Mouse (Mus musculus) limb, embryonic 11.5 days (tissue): ENCODE results near the gene Nrip2. TPM values are rescaled to one million over a fixed set of nuclear protein-coding genes. Genes with fewer than 3 reads are reported as not detected.
"Not testable (repeated sequence)": the region's sequence is repeated elsewhere in the genome, so short reads cannot be mapped to it uniquely, and the experiment has no call there.

ENCODE experiments used
- ATAC-seq: fragments of 200-750 bp; cut with Nextera tagmentation; 2 replicates; pipeline ENCODE4 v1.8.0; 2017; ENCODE audit warnings: low read depth; ENCODE audit not compliant: insufficient number of reproducible peaks, low FRiP score, low TSS enrichment
- DNase-seq: peaks from one replicate; pipeline ENCODE4 v3.0.0-alpha.2; 2015; ENCODE audit warnings: low spot score
- H3K27ac ChIP-seq: fragments of 300-500 bp; sonication (generic); replicated peaks from 2 replicates; pipeline ENCODE4 v1.5.1; 2014; ENCODE audit warnings: low read depth, mild to moderate bottlenecking, low read length
- H3K27me3 ChIP-seq: fragments of 300-500 bp; sonication (generic); 2 replicates; pipeline ENCODE4 v1.6.1; 2014; ENCODE audit warnings: mild to moderate bottlenecking, low read length, mixed read lengths; ENCODE audit not compliant: control insufficient read depth, insufficient read depth
- H3K36me3 ChIP-seq: fragments of 300-500 bp; sonication (generic); 2 replicates; pipeline ENCODE4 v1.6.1; 2014; ENCODE audit warnings: mild to moderate bottlenecking, low read length, moderate library complexity, mixed read lengths; ENCODE audit not compliant: control insufficient read depth, insufficient read depth
- H3K4me1 ChIP-seq: fragments of 300-500 bp; sonication (generic); 2 replicates; pipeline ENCODE4 v1.6.1; 2014; ENCODE audit warnings: low read length, mixed read lengths; ENCODE audit not compliant: control insufficient read depth, insufficient read depth
- H3K4me2 ChIP-seq: fragments of 300-500 bp; sonication (generic); 2 replicates; pipeline ENCODE4 v1.6.1; 2014; ENCODE audit warnings: low read depth, mild to moderate bottlenecking, moderate library complexity; ENCODE audit not compliant: severe bottlenecking
- H3K4me3 ChIP-seq: fragments of 300-500 bp; sonication (generic); 2 replicates; pipeline ENCODE4 v1.5.1; 2014; ENCODE audit warnings: low read depth, low read length
- H3K9ac ChIP-seq: fragments of 300-500 bp; sonication (generic); 2 replicates; pipeline ENCODE4 v1.6.1; 2014; ENCODE audit warnings: mild to moderate bottlenecking, low read length
- H3K9me3 ChIP-seq: fragments of 300-500 bp; sonication (generic); 2 replicates; pipeline ENCODE4 v1.6.1; 2016; ENCODE audit warnings: low read length; ENCODE audit not compliant: control insufficient read depth
- WGBS: fragments of 180-500 bp; shearing (Covaris S2); extraction: QIAGEN DNeasy Blood & Tissue Kit; methylation state at CpG from one replicate; pipeline ENCODE4 v1.1.7; 2014; 5-methylcytosine and 5-hydroxymethylcytosine counted together
- polyA plus RNA-seq: library from polyadenylated mRNA; unstranded; fragments of >200 nt; fragmentation: Nextera tagmentation; extraction: Ambion mirVana; gene quantifications from 2 replicates; pipeline ENCODE4 v1.2.1, GENCODE M21; 2014

Nrip2 gene
- polyA plus RNA-seq, 1 experiment from 2014 or later: 2.1 TPM

DNA sequence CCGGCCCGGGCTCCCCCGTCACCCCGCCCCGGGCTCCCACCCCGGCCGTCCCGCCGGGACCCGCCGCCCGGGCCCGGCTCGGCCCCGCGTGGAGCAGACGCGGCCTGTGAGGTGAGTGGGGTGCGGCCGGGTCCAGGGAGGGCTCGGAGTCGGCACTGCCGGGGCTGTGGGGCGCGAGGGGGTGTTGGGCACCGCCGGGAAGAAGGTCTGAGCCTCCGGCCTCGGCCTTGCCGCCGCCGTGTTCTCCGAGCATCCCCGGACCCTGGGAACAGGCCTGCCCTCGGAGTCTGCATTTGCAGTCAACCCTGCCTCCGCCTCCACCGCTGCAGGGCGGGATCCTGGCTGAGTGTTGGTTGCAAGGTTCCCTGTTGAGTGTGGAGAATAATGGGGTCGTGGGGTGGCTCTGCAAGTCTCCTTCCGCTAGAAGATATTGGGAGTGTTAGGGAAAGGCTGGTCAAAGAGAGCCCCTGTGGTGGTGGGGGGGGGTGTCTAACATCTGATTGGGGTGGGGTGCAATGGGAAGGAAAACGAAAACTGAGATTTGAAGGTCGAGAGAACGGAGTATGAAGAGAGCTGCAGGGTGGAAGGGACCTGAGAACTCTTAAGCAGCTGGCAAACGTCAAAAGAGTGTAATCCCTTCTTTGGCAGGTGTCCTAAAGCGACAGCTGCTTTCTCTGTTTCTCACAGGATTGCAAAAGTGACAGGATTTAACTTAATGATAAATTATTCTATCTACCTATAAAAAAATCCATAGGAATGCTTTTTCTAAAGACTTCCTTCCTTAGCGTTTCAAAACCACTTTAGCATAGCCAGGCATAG lies 35.9 kb upstream of the Nrip2 start:
- peaks cover 15% of the 10 kb centered on the region for H3K36me3 ChIP-seq
- peak overlapping the region; percentile 64 for H3K4me2 ChIP-seq
- ATAC-seq (peak; percentile 48), DNase-seq (peak; percentile 68)
- WGBS: 2% methylated on average over 43 of the region's 46 CpGs
- H3K4me3 ChIP-seq: peak overlapping the region; percentile 92
- peak overlapping the region; percentile 95 for H3K9ac ChIP-seq
- peaks cover 12% of the 10 kb centered on the region for H3K4me1 ChIP-seq
- H3K27me3 ChIP-seq: no peaks in the 10 kb centered on the region
- no peaks in the 10 kb centered on the region for H3K9me3 ChIP-seq
- peak overlapping the region; percentile 94 for H3K27ac ChIP-seq

DNA sequence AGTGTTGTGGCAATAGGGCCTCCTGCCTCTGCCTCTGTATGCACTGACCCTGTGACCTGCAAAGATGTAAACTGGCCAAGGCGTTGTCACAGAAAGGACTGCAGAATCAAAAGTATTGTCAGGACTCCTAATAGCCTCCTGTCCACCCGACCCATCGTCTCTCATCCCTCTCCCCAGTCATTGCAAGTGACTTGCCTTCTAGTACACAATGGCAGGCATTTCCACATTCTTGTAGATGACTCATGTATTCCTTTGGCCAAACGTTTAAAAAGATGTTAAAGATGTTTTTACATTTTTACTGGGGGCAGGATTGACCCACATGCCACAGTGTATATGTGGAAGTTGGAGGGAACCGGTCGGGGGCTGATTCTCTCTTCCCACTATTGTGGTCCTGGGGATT lies 34.4 kb upstream of the Nrip2 start:
- H3K27ac ChIP-seq: no peak overlapping the region
- H3K9ac ChIP-seq: no peak overlapping the region
- H3K4me1 ChIP-seq: peaks cover 12% of the 10 kb centered on the region
- H3K4me2 ChIP-seq: no peak overlapping the region
- H3K36me3 ChIP-seq: peaks cover 19% of the 10 kb centered on the region
- H3K4me3 ChIP-seq: no peak overlapping the region
- ATAC-seq (no peak), DNase-seq (no peak)
- H3K9me3 ChIP-seq: no peaks in the 10 kb centered on the region
- 82% methylated on average over 6 of the region's 6 CpGs for WGBS
- H3K27me3 ChIP-seq: no peaks in the 10 kb centered on the region

DNA sequence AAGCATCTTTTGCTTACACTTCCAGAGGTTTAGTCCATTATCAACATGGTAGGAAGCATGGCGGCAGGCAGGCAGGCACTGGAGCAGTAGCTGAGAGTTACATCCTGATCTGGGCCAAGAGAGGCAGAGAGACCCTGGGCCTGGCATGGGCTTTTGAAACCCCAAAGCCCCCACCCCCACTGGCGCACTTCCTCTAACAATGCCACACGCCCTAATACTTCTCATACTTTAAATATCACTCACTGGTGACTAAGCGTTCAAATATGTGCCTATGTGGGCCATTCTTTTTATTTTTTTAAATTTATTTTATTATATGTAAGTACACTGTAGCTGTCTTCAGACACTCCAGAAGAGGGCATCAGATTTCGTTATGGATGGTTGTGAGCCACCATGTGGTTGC lies 32.6 kb upstream of the Nrip2 start:
- ATAC-seq (no peak), DNase-seq (no peak)
- WGBS: 88% methylated on average over 5 of the region's 5 CpGs
- Histone ChIP-seq H3K27me3 (no peaks in the 10 kb centered on the region), H3K36me3 (peaks cover 30% of the 10 kb centered on the region), H3K4me2 (no peak overlapping the region), H3K4me3 (no peak overlapping the region), H3K27ac (no peak overlapping the region), H3K9me3 (no peaks in the 10 kb centered on the region), H3K4me1 (peaks cover 6% of the 10 kb centered on the region), H3K9ac (no peak overlapping the region)

DNA sequence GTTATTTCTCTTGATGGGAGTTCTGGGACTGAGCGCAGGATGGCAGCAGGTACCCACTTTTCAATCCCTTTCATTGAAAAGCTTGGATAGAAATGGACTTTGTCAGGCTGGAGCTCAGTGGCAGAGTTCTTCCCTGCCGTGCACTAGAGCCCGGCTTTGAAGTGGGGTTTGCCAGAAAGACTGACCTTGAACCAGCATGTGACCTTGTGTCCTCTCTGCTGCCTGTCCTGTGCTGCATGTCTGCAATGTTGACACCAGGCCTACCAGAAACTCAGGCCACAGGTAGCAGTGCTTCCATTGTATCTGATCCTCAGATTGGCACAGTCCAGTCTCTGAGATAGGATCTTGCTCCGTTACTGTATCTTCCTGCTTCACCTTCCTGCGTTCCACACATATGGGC lies 29.1 kb upstream of the Nrip2 start:
- DNase-seq (no peak), ATAC-seq (no peak)
- Histone ChIP-seq H3K27me3 (no peaks in the 10 kb centered on the region), H3K9me3 (no peaks in the 10 kb centered on the region), H3K4me1 (no peaks in the 10 kb centered on the region), H3K9ac (no peak overlapping the region), H3K4me2 (no peak overlapping the region), H3K4me3 (no peak overlapping the region), H3K36me3 (peaks cover 52% of the 10 kb centered on the region), H3K27ac (no peak overlapping the region)
- 93% methylated on average over 5 of the region's 5 CpGs for whole genome bisulfite sequencing

DNA sequence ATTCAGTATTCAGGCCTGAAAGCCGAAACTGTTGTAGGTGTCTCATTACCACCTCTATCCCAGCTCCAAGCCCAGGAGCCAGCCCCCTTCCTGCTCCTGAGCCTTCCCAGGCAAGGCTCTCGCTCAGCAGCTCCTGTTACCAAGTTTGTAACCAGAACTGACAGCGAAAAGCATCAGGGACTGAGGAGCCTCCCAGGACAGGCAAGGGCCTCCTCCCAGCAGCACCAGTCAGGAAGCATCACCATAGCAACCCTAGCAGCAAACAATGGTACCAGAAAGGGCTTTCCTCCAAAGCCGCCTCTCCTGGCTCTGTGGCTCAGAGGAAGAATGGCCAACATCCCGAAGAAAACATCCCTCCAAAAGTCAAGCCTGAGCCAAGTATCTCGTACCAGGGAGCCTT lies 23.9 kb upstream of the Nrip2 start, which contains the start of the genes Tex52 and Gm44596:
Gene Tex52 (plus strand): TSS at position 265 of the 400 bp plus-strand sequence.
Gene Gm44596 (plus strand): TSS at position 312 of the 400 bp plus-strand sequence.
- Histone ChIP-seq H3K9me3 (no peaks in the 10 kb centered on the region), H3K27me3 (no peaks in the 10 kb centered on the region), H3K4me1 (no peaks in the 10 kb centered on the region), H3K36me3 (peaks cover 30% of the 10 kb centered on the region), H3K4me2 (no peak within 1 kb of the TSS), H3K4me3 (no peak within 1 kb of the TSS), H3K27ac (no peak within 1 kb of the TSS), H3K9ac (no peak within 1 kb of the TSS)
- no peak for DNase-seq
- no peak for ATAC-seq
- 72% methylated on average over 6 of the region's 6 CpGs for WGBS

DNA sequence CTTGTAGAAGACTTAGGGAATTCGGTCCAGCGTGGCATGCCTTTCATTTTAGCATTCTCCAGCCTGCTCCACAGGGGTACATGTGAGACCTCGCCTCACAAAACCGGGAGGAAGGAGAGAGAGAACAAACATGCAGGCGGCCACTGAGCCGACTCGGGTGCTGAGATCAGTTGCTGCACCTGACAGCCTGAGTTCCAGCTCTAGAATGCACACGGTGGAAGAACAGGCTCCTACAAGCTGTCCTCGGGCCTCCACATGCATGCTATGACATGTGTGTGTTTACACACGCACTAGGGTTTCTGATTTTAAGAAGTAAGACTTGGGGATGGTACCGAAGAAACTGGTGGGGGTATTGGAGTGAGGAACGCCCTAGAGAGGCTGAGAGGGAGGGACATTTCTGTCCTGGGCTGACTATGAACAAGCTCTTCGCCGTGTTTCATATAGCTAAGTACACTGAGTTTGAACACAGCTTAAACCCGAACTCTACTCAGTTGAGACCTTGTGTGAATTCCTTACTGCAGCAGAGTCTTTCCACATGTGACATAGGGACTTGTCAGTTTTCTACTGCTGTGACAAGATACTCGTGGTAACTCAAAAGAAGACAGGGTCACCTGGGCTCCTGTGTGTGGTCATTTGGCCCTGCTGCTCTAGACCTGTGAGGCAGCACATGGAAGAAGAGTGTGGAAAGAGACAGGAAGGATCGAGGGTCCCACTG lies 22.6 kb upstream of the Nrip2 start:
- Histone ChIP-seq H3K27me3 (no peaks in the 10 kb centered on the region), H3K4me2 (no peak overlapping the region), H3K4me1 (no peaks in the 10 kb centered on the region), H3K9ac (no peak overlapping the region), H3K9me3 (no peaks in the 10 kb centered on the region), H3K36me3 (peaks cover 21% of the 10 kb centered on the region; the same call in 1 of the 2 replicates), H3K4me3 (no peak overlapping the region), H3K27ac (no peak overlapping the region)
- DNase-seq (no peak), ATAC-seq (no peak)
- WGBS: 91% methylated on average over 17 of the region's 17 CpGs

DNA sequence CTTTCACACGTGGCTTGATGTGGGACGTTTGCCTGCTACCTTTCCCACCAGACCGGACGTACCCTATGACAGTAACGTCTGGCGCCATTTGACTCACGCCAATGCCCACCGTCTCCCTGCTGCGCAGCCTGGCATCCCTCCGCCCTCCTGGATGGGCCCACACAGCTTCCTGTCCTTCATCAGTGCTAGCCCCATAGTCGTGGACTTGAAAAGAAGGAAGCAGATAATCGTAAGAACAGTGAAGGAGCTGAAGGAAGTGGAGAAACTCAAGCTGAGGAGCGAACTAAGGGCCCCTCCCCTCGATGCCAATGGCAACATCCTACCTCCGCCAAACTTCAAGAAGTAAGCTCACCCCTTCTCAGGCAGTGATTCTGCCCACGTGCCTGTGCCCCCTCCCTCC lies 19.5 kb upstream of the Nrip2 start:
- 83% methylated on average over 16 of the region's 16 CpGs for WGBS
- Histone ChIP-seq H3K4me1 (no peaks in the 10 kb centered on the region), H3K27me3 (no peaks in the 10 kb centered on the region), H3K9ac (no peak overlapping the region), H3K36me3 (peaks cover 2% of the 10 kb centered on the region; the same call in 1 of the 2 replicates), H3K9me3 (no peaks in the 10 kb centered on the region), H3K4me2 (no peak overlapping the region), H3K27ac (no peak overlapping the region), H3K4me3 (no peak overlapping the region)
- DNase-seq (no peak), ATAC-seq (no peak)

DNA sequence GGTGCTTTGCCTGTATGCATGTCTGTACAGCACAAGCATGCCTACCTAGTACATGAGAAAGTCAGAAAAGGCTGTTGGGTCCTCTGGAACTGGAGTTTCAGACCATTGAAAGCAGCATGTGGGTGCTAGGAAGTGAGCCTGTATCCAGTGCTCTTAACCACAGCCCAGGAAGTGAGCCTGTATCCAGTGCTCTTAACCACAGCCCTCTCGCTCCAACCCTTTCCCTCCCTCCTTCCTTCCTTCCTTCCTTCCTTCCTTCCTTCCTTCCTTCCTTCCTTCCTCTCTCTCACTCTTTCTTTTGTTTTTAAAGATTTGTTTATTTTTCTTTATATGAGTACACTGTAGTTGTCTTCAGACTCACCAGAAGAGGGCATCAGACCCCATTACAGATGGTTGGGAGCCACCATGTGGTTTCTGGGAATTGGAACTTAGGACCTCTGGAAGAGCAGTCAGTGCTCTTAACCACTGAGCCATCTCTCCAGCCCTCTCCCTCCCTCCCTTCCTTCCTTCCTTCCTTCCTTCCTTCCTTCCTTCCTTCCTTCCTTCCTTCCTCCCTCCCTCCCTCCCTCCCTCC lies 18.4 kb upstream of the Nrip2 start:
- not testable (repeated sequence) for H3K36me3 ChIP-seq, H3K4me3 ChIP-seq, H3K27ac ChIP-seq, ATAC-seq, H3K4me2 ChIP-seq, DNase-seq, H3K9ac ChIP-seq, H3K27me3 ChIP-seq, H3K4me1 ChIP-seq, H3K9me3 ChIP-seq
- WGBS: 52% methylated on average over 1 of the region's 1 CpGs
